Mouse (Mus musculus) retina, embryonic 14.5 days (tissue): ENCODE measurements around the gene Dusp5.

Experiments
- DNase-seq: peaks from one replicate; pipeline ENCODE4 v3.0.0-alpha.2; 2015; ENCODE audit warnings: low spot score

The Dusp5 gene

GRCm38 (mm10) chr19:53517370-53518096 is 11.4 kb upstream of the Dusp5 start:
- no peak for DNase-seq

DNA sequence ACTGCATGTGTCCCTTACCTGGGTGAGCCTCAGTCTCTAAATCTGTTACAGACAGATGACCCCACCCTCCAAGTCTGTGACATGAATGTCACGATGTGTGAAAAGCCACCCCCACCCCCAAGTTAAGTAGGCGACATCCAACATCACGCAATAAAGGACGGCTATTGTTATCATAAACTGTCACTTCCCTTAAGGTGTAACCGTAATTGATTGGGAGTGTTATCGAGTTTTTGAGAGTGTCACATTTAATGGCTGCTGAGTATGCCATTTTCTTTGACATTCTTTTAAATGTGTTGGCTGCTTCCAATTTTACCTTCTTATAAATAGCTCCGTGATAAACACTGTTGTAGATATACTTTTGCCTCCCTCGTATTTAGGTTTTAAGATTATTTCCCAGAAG is 9.4 kb upstream of the Dusp5 start:
- no peak for DNase-seq

DNA sequence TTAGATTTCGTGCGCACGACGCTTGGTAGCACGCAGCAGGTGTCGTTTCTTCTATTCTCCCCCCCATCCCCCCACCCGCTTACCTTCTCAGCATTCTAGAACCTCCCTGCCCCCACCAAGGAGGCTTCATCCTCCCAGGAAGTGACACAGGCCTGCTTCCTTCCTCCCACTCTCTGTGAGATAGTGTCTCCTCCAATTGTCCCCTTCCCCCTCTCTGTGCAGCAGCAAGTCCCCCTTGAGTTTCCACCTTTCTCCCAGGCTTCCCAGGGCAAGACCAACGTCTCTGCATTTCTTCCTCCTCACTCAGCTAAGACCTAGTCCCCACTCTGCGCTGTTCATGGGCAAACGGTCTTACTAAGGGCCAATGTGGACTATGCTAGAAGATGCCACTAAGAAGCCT is 8.9 kb upstream of the Dusp5 start:
- no peak for DNase-seq

- DNase-seq = no peak
Observed at GRCm38 (mm10) chr19:53521137-53521795, 7.6 kb upstream of the Dusp5 start.

- no peak for DNase-seq
Observed at GRCm38 (mm10) chr19:53527480-53527879, 1.4 kb upstream of the Dusp5 start.

DNA sequence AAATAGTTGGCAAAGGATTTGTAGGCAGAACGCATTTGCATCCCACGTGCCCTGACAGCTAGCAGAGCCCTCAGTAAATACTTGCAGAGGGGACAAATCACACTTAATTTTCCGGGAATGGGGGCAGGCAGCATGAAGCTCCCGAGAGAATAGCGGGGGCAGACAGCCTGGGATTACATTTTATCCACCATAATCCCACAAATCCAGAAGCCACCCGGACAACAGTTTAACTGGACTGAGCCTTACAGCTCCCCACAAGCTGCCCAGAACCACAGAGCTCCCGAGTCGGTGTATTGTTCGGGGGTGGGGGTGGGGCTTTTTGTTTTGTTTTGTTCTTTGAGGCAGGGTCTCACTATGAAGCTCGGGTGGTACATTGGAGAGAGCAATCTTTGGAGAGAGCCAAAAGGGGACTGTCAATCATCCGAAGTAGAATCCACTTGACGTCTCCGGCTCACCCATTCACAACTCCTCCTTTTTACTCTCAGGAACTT is 733 bp upstream of the Dusp5 start:
- peak; percentile 60 for DNase-seq

- no peak for DNase-seq
Observed at GRCm38 (mm10) chr19:53529455-53529704, 471 bp downstream of the Dusp5 start.

- DNase-seq = peak; percentile 43
Observed at GRCm38 (mm10) chr19:53529705-53530562, 1.0 kb downstream of the Dusp5 start.

DNA sequence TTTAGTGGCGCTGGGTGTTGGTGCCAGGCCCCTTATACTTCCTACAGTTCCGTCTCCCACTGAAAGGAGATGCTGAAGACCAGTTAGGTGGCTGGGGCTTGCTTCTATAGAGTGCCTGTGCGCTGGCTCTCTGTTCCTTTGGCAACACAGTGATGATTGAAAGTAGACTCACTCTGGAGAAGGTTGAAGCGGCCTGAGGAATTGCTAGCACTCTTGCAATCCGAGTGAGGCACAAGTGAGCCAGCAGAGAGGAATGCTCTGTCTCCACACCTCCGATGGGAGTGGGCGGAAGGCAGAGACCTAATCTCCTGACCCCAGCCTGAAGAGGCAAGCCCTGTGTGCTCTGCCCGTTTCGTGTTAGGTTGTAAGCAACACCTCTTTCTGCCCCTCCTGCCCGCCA is 2.5 kb downstream of the Dusp5 start:
- no peak for DNase-seq

DNA sequence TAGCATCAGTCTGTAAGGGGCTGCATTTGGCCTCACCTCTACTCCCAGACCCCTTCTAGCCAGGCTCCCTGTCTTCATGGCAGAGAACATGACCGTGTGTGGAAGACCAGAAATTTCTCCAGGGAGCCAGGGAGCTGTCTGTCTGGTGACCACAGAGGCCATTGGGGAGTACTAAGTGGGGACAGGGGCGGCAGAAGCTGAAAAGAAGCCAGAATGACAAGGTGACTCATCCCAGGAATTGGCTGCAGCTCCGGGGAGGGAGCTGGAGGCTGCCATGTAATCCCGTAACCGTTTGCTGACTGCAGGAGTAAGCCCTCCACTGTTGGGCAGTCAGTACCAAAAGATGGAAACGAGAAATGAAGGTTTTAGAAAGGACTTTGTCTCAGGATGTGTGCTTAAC is 3.1 kb downstream of the Dusp5 start:
- no peak for DNase-seq

DNA sequence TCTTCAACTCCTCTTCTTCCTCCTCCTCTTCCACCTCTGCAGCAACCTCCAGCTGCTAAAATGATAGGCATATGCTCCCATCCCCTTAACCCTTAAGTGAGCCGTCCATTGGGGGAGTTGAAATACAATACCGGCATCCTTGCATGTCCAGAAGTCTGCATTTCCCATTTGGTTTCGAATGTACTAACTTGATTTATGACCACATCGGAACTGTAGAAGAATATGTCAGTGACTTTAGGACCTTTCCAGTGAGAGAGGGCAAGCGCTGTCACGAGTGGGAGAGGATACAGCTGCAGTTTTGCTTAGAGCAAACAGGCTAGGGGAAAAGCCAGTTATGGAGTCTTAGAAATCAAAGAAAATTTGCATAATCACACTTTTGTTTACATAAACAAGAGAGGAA is 3.8 kb downstream of the Dusp5 start:
- no peak for DNase-seq

DNA sequence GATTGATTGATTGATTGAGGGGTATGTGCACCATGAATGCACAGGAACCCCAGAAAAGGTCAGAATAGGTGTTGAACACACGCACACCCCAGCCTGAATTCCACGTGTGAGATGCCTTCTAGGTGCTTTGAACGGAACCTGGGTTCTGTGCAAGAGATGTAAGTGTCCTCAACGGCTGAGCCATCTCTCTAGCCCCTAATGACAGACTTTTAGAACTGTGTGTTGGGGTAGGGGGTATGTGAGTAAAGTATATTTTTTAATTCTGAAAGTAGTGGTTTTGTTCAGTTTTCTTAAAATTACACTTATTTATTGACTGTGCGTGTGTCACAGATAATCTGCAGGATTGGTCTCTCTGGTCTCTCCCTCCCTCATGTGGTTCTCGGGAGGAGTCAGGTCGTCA is 4.3 kb downstream of the Dusp5 start:
- no peak for DNase-seq

DNA sequence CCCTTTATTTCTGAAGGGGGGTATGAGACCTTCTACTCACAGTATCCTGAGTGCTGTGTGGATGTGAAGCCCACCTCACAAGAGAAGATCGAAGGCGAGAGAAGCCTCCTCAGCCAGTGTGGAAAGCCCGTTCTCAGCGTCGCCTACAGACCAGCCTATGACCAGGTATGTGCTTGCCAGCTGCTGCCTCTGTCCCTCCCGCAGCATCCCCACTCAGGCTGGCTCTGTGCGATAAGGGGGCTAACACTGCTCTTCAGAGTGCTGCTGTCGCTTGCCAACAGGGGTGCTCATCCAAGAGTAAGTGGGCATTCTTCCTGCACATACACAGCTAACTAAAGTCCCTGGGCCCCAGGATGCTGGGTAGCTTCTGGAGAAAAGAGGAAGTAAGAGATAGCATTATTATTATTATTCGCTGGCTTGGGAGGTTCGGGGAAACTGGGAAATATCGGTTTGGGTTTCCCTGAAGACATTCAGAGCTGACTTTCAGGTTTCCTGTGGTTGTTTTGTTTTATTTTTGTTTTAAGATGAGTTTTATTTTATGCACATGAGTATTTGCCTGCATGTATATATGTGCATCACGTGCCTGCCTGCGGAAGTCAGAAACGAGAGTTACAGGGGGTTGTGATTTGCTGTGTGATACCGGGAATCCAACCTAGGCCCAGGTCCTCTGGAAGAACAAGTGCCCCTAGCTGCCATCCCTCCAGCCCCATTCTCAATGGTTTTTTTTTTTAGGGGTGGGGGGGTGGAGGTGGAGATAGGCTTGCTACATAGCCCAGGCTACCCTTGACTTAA is 5.1 kb downstream of the Dusp5 start:
- DNase-seq = no peak

DNA sequence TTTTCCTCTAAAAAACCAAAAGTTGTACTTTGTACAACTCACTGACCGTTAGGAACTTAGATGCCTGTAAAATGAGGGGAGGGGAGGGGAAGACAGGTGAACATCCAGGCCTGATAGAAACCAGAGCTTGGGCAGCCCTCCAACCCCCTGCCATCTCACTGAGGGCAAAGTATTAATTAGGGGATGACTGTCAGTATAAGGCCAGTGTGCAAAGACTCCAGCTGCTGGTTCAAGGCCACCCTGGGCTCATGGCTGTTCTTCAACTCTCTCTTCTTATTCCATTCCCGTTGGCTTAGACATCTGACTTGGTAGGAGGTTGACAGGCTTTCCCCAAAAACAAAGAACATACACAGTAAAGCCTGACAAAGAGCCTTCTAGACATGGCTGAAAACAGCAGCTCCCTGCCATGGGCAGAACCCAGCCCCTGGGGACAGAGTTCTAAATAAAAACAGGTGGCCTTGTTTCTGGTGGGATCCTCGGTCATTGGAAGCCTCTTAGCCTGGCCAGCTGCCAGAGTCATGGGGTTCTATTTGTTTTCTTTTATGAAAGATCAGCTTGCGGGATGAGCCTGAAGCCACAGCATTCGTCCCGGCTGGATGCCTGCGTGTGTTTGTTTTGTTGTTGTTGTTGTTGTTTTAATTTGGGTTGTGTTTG is 6.0 kb downstream of the Dusp5 start:
- DNase-seq = no peak

DNA sequence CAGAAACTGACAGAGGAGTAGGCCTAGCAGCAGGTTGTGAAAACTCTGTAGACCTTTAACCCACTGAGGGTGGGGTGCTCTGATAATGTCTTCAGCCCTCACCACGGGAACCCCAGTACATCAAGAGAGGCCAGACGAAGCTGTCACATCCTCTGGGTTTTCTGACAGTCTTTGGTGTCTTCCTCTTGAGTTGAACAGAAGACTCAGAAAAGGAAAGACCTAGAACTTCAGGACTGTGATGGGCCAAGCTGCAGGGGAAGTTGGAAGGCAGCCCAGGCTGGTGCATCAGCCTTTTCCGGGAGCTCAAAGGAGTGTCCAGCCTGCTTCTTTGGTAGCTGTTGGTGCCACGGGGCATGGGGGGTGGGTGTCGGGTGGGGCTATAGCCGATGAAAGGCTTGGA is 6.5 kb downstream of the Dusp5 start:
- no peak for DNase-seq

- DNase-seq = no peak
Observed at GRCm38 (mm10) chr19:53536251-53536650, 7.3 kb downstream of the Dusp5 start.

DNA sequence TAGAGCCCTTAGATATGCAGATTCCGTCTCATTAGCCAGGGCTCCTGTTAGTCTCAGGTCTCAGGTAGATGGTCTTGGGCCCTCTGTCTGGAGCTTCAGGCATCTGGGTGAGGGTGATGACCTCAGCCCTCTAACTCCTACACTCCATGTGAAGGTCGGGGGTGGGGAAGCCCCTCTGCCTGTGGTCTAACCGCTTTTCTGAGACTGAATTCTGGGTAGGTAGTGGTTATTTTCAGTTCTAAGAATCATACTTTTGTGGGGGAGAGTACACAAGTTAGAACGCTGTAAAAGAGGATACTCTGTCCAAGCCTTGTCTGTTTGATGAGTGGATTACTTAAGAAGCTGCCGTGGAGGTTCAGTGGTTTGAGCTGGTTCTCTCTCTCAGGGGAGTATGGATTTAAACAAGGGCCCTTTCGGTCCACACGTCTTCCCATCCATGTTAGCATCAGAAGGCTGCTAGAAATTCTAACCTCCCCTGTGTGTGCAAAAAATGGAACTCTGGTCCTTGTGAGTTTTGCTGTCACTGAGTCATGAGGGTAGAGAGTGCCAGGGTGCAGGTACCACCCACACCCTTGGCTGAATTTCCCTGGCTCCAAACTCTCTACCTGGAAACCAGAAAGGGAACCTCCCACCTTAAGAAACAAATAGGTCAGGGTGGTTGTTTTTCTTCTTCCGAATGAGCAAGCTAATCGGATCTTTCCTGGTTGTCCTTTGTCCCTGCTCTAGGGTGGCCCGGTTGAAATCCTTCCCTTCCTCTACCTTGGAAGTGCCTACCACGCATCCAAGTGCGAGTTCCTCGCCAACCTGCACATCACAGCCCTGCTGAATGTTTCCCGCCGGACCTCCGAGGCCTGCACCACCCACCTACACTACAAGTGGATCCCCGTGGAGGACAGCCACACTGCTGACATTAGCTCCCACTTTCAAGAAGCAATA is 8.1 kb downstream of the Dusp5 start:
- DNase-seq = no peak

DNA sequence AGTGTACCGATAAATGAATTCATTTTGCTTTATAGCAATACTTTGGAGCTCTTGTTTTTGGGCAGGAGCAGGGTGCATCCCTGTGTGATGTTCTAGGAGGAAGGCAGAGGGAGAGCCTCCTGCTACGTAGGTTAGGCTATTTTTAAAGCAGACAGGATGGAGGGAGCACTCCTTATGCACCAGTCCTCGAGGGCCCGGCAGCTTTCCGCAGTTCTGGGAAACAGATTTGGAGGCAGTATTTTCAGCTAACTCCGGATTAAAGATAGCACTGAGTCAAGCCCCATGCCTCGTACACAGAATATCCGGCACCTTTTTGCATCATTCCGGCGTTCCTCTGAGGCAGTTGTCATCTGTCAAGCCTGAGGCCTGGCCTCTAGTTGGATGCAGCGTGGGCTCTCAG is 9.1 kb downstream of the Dusp5 start:
- DNase-seq = no peak

- no peak for DNase-seq
Observed at GRCm38 (mm10) chr19:53538796-53539195, 9.9 kb downstream of the Dusp5 start.

- DNase-seq = no peak
Observed at GRCm38 (mm10) chr19:53539296-53539695, 10.4 kb downstream of the Dusp5 start.

DNA sequence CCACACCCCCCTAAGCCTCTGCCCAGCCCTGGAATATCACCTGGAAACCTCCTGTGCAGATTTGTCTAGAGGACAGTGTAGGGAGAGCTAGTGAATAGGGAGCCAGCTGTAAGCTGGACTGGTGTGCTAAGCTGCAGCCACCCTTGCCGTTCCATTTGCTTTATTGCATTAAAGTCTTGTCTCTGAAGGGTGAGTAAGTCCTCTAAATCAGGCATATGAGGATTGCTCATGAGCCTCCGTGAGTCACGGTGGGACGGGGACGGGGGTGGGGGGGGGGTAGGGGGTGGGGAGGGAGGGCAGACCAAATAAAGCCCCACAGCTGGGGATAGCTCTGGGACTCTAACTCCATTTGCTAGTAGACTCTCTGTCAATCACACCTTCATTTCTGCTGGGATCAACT is 14.7 kb downstream of the Dusp5 start:
- DNase-seq = no peak
